Mouse (Mus musculus): ENCODE measurements around the gene Dpagt1.
"Not testable (repeated sequence)": the region's sequence is repeated elsewhere in the genome, so short reads cannot be mapped to it uniquely, and the experiment has no call there.

GRCm38 (mm10) chr9:44325032-44325767, 619 bp upstream of the Dpagt1 start:
- not testable (repeated sequence) for TF ChIP-seq POLR2A (IDR thresholded peaks at IDR 0.05; ENCODE audit: control insufficient read depth, extremely low read depth, insufficient read depth, low read length, poor library complexity); CTCF (IDR thresholded peaks at IDR 0.05; ENCODE audit: borderline replicate concordance, control insufficient read depth, extremely low read depth, insufficient read depth, low read length, poor library complexity)
